Mouse (Mus musculus): ENCODE data around the gene Rundc3a.
"Not testable (repeated sequence)": the region's sequence is repeated elsewhere in the genome, so short reads cannot be mapped to it uniquely, and the experiment has no call there.

Gene Rundc3a

GRCm38 (mm10) chr11:102369263-102369662, 23.9 kb upstream of the Rundc3a start:
- no peak for DNase-seq

- no peak for DNase-seq
These were observed 22.9 kb upstream of the Rundc3a start for GRCm38 (mm10) chr11:102370285-102370684.

GRCm38 (mm10) chr11:102371926-102372685, 21.1 kb upstream of the Rundc3a start:
- no peak for DNase-seq

- no peak for DNase-seq
These were observed 20.3 kb upstream of the Rundc3a start for GRCm38 (mm10) chr11:102372936-102373335.

- DNase-seq, result no peak
These were observed 19.6 kb upstream of the Rundc3a start for GRCm38 (mm10) chr11:102373646-102374045.

GRCm38 (mm10) chr11:102374108-102374725, 19.0 kb upstream of the Rundc3a start:
- DNase-seq, result no peak

GRCm38 (mm10) chr11:102375196-102376173, 17.7 kb upstream of the Rundc3a start:
- DNase-seq, result no peak

- DNase-seq, result no peak
These were observed 16.9 kb upstream of the Rundc3a start for GRCm38 (mm10) chr11:102376196-102376835.

- DNase-seq, result no peak
These were observed 16.0 kb upstream of the Rundc3a start for GRCm38 (mm10) chr11:102377186-102377585.

- DNase-seq, result no peak
These were observed 13.1 kb upstream of the Rundc3a start for GRCm38 (mm10) chr11:102380091-102380490.

GRCm38 (mm10) chr11:102381341-102382100, 11.7 kb upstream of the Rundc3a start:
- DNase-seq, result no peak

- no peak for DNase-seq
These were observed 10.4 kb upstream of the Rundc3a start for GRCm38 (mm10) chr11:102382794-102383193.

GRCm38 (mm10) chr11:102383365-102384136, 9.7 kb upstream of the Rundc3a start:
- DNase-seq, result no peak

GRCm38 (mm10) chr11:102384418-102384817, 8.8 kb upstream of the Rundc3a start:
- no peak for DNase-seq

GRCm38 (mm10) chr11:102385075-102385474, 8.1 kb upstream of the Rundc3a start:
- no peak for DNase-seq

GRCm38 (mm10) chr11:102386121-102386520, 7.1 kb upstream of the Rundc3a start:
- DNase-seq, result no peak

- not testable (repeated sequence) for DNase-seq
These were observed 3.8 kb upstream of the Rundc3a start for GRCm38 (mm10) chr11:102389436-102389835.

- DNase-seq, result no peak
These were observed 564 bp upstream of the Rundc3a start for GRCm38 (mm10) chr11:102392441-102393237.

GRCm38 (mm10) chr11:102393719-102394420, 667 bp downstream of the Rundc3a start:
- DNase-seq, result peak; percentile 58
